Mouse (Mus musculus) cortical plate, adult 2 months (tissue): ENCODE measurements around the gene Apod.

ENCODE experiments used
- CTCF ChIP-seq: fragments of 200-500 bp; IDR thresholded peaks from 2 replicates; pipeline ENCODE4 v1.5.1; 2011; ENCODE audit warnings: mild to moderate bottlenecking, control low read depth, low read length; ENCODE audit not compliant: insufficient read depth; ENCODE audit errors: extremely low read depth
- POLR2A ChIP-seq: fragments of 200-500 bp; IDR thresholded peaks from 2 replicates; pipeline ENCODE4 v1.6.1; 2011; ENCODE audit warnings: mild to moderate bottlenecking, low read length, control low read depth; ENCODE audit not compliant: insufficient read depth; ENCODE audit errors: extremely low read depth

DNA sequence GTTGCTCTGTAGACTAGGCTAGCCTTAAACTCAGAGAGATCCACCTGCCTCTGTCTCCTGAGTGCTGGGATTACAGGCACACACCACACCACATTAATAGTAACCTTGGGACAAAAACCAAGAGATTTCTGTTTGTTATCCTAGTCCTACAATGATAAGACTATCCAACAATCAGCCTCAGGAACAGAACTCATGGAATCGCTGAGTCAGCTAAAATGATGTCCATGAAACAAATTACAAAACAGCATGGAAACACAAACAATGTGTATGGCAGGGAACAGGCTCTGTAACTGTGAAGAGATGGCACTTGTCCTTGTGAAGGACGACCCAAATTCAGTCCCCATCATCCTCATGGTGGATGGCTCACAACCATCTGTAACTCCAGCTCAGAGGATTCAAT lies 47.9 kb downstream of the Apod start:
- TF ChIP-seq CTCF (no peak), POLR2A (no peak)
